Mouse (Mus musculus) gastrocnemius, postnatal 4 days (tissue): ENCODE data around the gene Creb5. TPM values are rescaled to one million over a fixed set of nuclear protein-coding genes. Genes with fewer than 3 reads are reported as not detected.

Source experiments
- DNase-seq, 2 experiments: peaks; one replicate each; pipeline ENCODE4 v3.0.0; 2021 to 2022; ENCODE audit warnings: low spot score in 2 of 2, mixed read lengths in 2 of 2
- total RNA-seq, 2 experiments: library from RNA; stranded (reverse); gene quantifications; 2 replicates each; pipeline ENCODE4 v1.2.3; 2021

Creb5 gene
- total RNA-seq, 2 experiments from 2014 or later, result 29.0 to 33.0 TPM

GRCm38 (mm10) chr6:53688762-53689477 is 401.9 kb downstream of the Creb5 start:
- DNase-seq, result no peak

GRCm38 (mm10) chr6:53691006-53691405 is 403.9 kb downstream of the Creb5 start:
- no peak for DNase-seq

- no peak for DNase-seq
Measured at GRCm38 (mm10) chr6:53695216-53695615, 408.1 kb downstream of the Creb5 start.

- DNase-seq, result no peak
Measured at GRCm38 (mm10) chr6:53696471-53696870, 409.4 kb downstream of the Creb5 start.

GRCm38 (mm10) chr6:53696921-53697320 is 409.9 kb downstream of the Creb5 start:
- DNase-seq, result no peak

- DNase-seq, result no peak
Measured at GRCm38 (mm10) chr6:53698128-53698749, 411.2 kb downstream of the Creb5 start.

- no peak for DNase-seq
Measured at GRCm38 (mm10) chr6:53704440-53704839, 417.4 kb downstream of the Creb5 start.

- no peak for DNase-seq
Measured at GRCm38 (mm10) chr6:53706604-53707330, 419.7 kb downstream of the Creb5 start.

- DNase-seq, result no peak
Measured at GRCm38 (mm10) chr6:53707795-53708194, 420.7 kb downstream of the Creb5 start.

GRCm38 (mm10) chr6:53709694-53710442 is 422.8 kb downstream of the Creb5 start:
- DNase-seq, result no peak

- no peak for DNase-seq
Measured at GRCm38 (mm10) chr6:53710560-53710959, 423.5 kb downstream of the Creb5 start.

- DNase-seq, result no peak
Measured at GRCm38 (mm10) chr6:53713152-53713551, 426.1 kb downstream of the Creb5 start.

GRCm38 (mm10) chr6:53714908-53715321 is 427.8 kb downstream of the Creb5 start:
- DNase-seq, result peak in 1 of 2 experiments; percentile 31

- DNase-seq, result no peak
Measured at GRCm38 (mm10) chr6:53716013-53716412, 428.9 kb downstream of the Creb5 start.

GRCm38 (mm10) chr6:53720009-53720408 is 432.9 kb downstream of the Creb5 start:
- DNase-seq, result no peak

- DNase-seq, result peak; percentile 48 to 62
Measured at GRCm38 (mm10) chr6:53721595-53721994, 434.5 kb downstream of the Creb5 start.

- DNase-seq, result no peak
Measured at GRCm38 (mm10) chr6:53722694-53723093, 435.6 kb downstream of the Creb5 start.

GRCm38 (mm10) chr6:53730487-53730886 is 443.4 kb downstream of the Creb5 start:
- no peak for DNase-seq

GRCm38 (mm10) chr6:53730996-53731485 is 444.0 kb downstream of the Creb5 start:
- DNase-seq, result no peak

- DNase-seq, result no peak
Measured at GRCm38 (mm10) chr6:53733546-53733945, 446.5 kb downstream of the Creb5 start.

GRCm38 (mm10) chr6:53733999-53734398 is 446.9 kb downstream of the Creb5 start:
- no peak for DNase-seq
